Mouse (Mus musculus): Measurements from ENCODE around the gene Gfod1.

DNA sequence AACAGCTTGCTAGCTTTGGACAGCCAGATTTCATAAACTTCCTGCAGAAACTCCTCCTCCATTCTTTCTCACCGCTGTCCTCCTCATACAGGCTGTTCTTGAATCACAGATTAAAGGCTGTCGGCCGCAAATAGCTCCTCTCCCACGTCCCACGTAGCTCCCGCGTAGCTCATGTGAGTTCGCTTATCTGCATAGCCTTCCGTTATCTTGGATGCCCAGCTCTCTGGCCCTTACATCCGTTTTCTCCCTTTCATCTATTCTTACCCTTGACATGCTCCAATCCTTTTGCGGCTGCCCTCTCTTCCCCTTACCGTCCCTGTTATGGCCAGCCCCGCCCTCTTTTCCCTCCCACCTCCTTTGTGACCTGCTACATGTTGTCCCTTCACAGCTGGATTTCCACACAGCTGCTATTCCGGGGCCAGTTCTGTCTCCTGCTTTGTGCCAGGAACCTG is 112.2 kb downstream of the Gfod1 start:
- TF ChIP-seq CTCF (IDR thresholded peaks at IDR 0.05; ENCODE audit: borderline replicate concordance, insufficient read depth, low read length): no peak
- no peak for TF ChIP-seq POLR2A (IDR thresholded peaks at IDR 0.05; ENCODE audit: low read depth, low read length)

All from embryonic fibroblast, embryonic 13.5 days (primary cell).